Mouse (Mus musculus): ENCODE data around the gene Dlx4. TPM values are rescaled to one million over a fixed set of nuclear protein-coding genes. Genes with fewer than 3 reads are reported as not detected.

The Dlx4 gene
- polyA plus RNA-seq (2015; fragmentation: Nextera tagmentation; extraction: Ambion mirVana), result not detected in 2 replicates

DNA sequence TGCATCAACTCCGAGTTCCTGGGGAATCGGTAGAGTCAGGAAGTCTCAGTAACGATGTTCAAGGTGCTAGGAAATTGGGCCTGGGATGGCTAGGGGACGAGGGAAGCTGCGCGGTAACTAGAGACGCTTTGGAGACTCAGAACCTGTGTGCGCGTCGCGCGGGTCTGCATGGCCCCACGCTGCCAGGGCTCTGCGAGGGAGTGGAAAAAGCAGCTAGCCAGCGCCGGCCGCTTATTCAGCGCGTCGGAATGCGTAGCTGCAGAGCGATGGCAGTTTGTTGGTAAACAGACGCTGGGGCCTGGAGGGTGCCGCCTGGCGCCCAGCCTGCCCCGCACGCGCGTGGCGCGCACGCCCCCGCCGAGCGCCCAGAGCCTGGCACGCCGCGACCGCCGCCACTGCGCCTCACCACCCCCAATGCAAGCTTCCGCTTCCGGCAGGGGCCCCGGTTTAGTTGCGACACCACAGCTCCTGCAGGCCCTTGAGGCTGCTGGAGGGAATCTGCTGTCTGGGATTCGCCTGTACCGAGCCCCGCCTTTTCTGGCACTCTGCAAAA lies at the start of gene Dlx4:
TSS of gene Dlx4 (minus strand) at position 413 of the 553 bp plus-strand sequence.
- 0 out of 2 replicates have a peak, but pooled peaks have one; percentile 27 for ATAC-seq (replicated peaks; ENCODE audit: low FRiP score)
- Histone ChIP-seq H3K36me3 (no peaks in the 10 kb centered on the region), H3K4me2 (peak within 1 kb of the TSS; percentile 92), H3K27me3 (peaks cover 100% of the 10 kb centered on the region), H3K9ac (0 out of 2 replicates have a peak within 1 kb of the TSS, but pooled peaks have one; percentile 3), H3K27ac (no peak within 1 kb of the TSS), H3K4me3 (replicated peaks) (peak within 1 kb of the TSS; percentile 49), H3K4me1 (peaks cover 49% of the 10 kb centered on the region), H3K9me3 (replicated peaks) (no peaks in the 10 kb centered on the region)
- under 1% methylated on average over 48 of the region's 48 CpGs for WGBS

DNA sequence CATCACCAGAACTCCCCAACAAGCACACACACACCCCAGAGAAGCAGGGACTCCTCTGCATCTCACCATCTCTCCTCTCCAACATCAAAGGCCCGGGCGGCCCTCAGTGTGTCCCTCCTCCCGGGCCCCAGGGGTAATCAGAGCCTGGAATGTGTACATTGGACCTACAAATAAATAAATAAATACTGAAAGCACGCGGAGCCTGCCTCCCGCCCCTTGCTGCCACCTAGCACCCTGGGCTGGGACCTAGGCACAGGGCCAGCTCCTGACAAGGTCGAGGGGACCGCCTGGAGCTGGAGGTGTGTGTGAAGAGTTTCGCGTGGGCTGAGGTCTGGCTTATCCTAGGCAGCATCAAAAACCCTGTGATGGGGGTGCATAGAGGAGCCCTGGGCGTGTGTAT lies 43.8 kb upstream of the Dlx4 start:
- no peak overlapping the region for H3K4me2 ChIP-seq
- H3K27ac ChIP-seq, result no peak overlapping the region
- peaks cover 41% of the 10 kb centered on the region for H3K4me1 ChIP-seq
- no peaks in the 10 kb centered on the region for H3K36me3 ChIP-seq
- H3K9ac ChIP-seq, result no peak overlapping the region
- H3K4me3 ChIP-seq (replicated peaks), result no peak overlapping the region
- no peak; the same call in 1 of the 2 replicates for ATAC-seq (replicated peaks; ENCODE audit: low FRiP score)
- H3K27me3 ChIP-seq, result peaks cover 27% of the 10 kb centered on the region; the same call in 1 of the 2 replicates
- no peaks in the 10 kb centered on the region for H3K9me3 ChIP-seq (replicated peaks)
- WGBS, result 34% methylated on average over 11 of the region's 11 CpGs

DNA sequence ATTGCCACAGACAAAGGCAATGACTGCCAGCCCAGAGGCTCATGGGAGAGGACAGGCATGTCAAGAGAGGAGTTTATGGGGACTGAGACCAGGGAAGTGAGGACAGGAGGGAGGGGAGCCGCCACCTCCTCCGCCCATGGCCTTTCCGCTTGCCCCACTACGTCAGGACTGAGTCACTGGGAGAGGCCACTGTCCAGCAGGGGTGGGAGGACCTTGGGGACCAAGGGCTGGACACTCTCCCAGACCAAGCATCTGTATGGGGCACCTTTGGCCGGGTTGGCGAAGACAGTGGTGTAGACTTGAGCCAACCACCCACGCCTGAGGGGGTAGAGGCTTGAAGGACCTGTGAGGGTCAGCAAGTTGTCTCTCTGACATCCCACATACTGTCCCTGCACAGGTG lies 40.8 kb upstream of the Dlx4 start:
- Histone ChIP-seq H3K4me1 (peaks cover 57% of the 10 kb centered on the region), H3K36me3 (no peaks in the 10 kb centered on the region), H3K4me3 (replicated peaks) (no peak overlapping the region), H3K27ac (no peak overlapping the region), H3K27me3 (peaks cover 19% of the 10 kb centered on the region; the same call in 1 of the 2 replicates), H3K9me3 (replicated peaks) (no peaks in the 10 kb centered on the region), H3K4me2 (no peak overlapping the region), H3K9ac (no peak overlapping the region)
- WGBS, result 82% methylated on average over 7 of the region's 7 CpGs
- ATAC-seq (replicated peaks; ENCODE audit: low FRiP score), result no peak

DNA sequence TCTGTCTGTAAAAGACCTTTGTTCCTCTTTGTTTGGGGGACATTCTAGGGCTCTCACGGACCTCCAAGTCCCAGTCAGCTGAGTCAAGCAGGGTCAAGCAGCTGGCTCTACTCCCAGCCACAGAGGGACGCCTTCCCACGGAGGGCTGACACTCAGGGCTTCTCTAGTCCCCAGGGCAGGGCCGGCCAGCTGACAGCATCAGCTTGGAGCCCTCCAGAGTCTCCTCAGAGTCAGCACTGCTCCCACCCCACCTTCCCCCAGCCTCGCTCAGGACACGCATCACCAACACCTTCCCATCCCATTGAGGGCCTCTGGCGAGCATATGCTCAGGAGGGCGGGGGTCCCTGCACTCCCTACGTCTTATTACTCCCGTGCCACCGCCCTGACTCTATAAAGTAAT lies 39.6 kb upstream of the Dlx4 start:
- Histone ChIP-seq H3K9ac (no peak overlapping the region), H3K27me3 (peaks cover 17% of the 10 kb centered on the region; the same call in 1 of the 2 replicates), H3K9me3 (replicated peaks) (no peaks in the 10 kb centered on the region), H3K36me3 (no peaks in the 10 kb centered on the region), H3K4me3 (replicated peaks) (no peak overlapping the region), H3K4me1 (peaks cover 60% of the 10 kb centered on the region), H3K27ac (0 out of 2 replicates have a peak overlapping the region, but pooled peaks have one; percentile 10), H3K4me2 (peak overlapping the region; percentile 18; the same call in 1 of the 2 replicates)
- peak; percentile 57 for ATAC-seq (replicated peaks; ENCODE audit: low FRiP score)
- 6% methylated on average over 11 of the region's 11 CpGs for WGBS

DNA sequence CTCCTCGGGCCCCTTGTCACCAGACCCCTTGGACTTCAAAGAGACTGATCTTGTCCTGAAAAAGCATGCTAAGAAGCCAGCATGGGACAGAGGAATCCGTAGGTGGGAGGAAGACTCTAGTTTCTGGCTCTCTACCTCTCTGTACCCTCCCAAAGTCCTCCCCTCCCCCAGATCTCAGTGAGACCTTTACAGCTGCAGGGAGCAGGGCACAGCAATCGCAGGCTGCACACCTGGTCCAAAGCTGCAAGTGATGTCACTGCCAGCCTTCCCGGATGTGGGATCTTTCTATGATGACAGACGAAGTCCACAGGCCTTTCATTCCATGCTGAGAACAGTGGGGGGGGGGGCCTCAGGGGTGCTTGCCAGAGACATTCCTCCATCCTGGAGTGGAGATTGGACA lies 38.5 kb upstream of the Dlx4 start:
- H3K27me3 ChIP-seq, result 0 out of 2 replicates have a peak, but pooled peaks cover 5% of the 10 kb centered on the region
- H3K36me3 ChIP-seq, result no peaks in the 10 kb centered on the region
- no peak overlapping the region for H3K4me2 ChIP-seq
- ATAC-seq (replicated peaks; ENCODE audit: low FRiP score), result no peak
- no peak overlapping the region for H3K9ac ChIP-seq
- no peak overlapping the region for H3K27ac ChIP-seq
- peaks cover 56% of the 10 kb centered on the region for H3K4me1 ChIP-seq
- H3K4me3 ChIP-seq (replicated peaks), result no peak overlapping the region
- WGBS, result 32% methylated on average over 5 of the region's 5 CpGs
- H3K9me3 ChIP-seq (replicated peaks), result no peaks in the 10 kb centered on the region

DNA sequence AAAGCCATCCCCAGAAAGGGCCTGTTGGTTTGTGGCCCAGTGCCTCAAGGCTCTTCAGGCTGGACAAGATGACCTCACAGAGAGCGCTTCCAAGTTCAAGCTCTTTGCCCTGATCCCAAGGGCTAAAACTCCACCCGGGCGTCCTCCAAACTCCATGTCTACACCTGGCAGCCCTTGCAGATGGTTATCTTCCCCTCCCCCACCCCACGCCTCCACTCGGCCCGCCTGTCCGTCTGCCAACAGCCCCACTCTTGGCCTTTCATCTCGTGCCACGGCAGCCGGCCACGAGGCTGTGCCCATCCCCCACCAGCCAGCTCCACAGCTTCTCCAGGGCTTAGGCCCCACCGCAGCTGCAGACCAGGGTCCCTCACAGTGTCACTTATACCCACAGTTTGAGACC lies 33.2 kb upstream of the Dlx4 start:
- no peak for ATAC-seq (replicated peaks; ENCODE audit: low FRiP score)
- H3K9me3 ChIP-seq (replicated peaks), result no peaks in the 10 kb centered on the region
- 49% methylated on average over 12 of the region's 12 CpGs for WGBS
- H3K4me2 ChIP-seq, result no peak overlapping the region
- no peak overlapping the region for H3K9ac ChIP-seq
- H3K4me3 ChIP-seq (replicated peaks), result no peak overlapping the region
- peaks cover 27% of the 10 kb centered on the region for H3K4me1 ChIP-seq
- H3K27me3 ChIP-seq, result 0 out of 2 replicates have a peak, but pooled peaks cover 6% of the 10 kb centered on the region
- no peak overlapping the region for H3K27ac ChIP-seq
- no peaks in the 10 kb centered on the region for H3K36me3 ChIP-seq

DNA sequence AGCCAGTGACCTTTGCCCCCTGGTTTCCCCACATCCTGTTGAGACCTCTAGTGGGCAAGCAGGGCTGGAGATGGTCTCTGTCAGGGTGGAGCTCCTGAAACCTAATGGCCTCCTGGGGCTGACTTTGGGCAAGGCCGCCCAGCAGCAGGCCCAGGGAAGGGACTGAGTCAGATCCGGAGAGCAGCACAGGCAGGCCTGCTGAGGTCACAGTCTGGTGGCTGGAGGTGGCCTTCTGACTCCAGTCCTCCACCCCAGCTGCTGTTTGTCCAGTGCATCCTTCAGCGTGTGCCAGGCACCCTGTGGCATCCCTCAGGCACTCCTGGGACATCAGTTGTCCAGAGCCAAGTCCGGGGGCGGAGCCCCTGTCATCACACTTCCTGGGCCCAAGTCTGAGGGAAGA lies 19.8 kb upstream of the Dlx4 start:
- ATAC-seq (replicated peaks; ENCODE audit: low FRiP score), result no peak
- Histone ChIP-seq H3K36me3 (no peaks in the 10 kb centered on the region), H3K4me3 (replicated peaks) (no peak overlapping the region), H3K9ac (no peak overlapping the region), H3K9me3 (replicated peaks) (no peaks in the 10 kb centered on the region), H3K4me1 (peaks cover 17% of the 10 kb centered on the region), H3K27ac (no peak overlapping the region), H3K4me2 (no peak overlapping the region), H3K27me3 (no peaks in the 10 kb centered on the region)
- WGBS, result 67% methylated on average over 5 of the region's 5 CpGs

DNA sequence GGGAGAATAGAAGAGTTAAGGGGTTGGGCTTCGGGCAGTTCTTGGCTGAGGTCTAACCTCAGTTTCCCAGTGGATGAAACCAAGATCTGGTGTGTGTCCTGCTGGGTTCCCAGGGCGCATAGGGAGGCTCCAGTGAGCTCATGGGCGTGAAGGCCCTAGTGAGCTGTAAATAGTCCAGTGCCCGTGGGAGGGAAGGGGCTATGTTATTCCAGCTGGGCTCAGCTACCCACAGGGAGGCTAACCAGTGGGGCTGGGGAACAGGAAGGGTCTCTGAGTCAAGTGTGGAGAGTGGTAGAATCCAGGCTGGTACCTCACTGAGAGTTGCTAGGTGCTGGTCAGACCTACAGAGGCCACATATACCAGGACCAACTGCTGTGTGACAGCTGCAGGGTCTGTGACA lies 15.6 kb upstream of the Dlx4 start:
- Histone ChIP-seq H3K36me3 (no peaks in the 10 kb centered on the region), H3K4me1 (peaks cover 17% of the 10 kb centered on the region), H3K4me2 (no peak overlapping the region), H3K27ac (no peak overlapping the region), H3K4me3 (replicated peaks) (no peak overlapping the region), H3K27me3 (peaks cover 5% of the 10 kb centered on the region; the same call in 1 of the 2 replicates), H3K9me3 (replicated peaks) (no peaks in the 10 kb centered on the region), H3K9ac (no peak overlapping the region)
- 44% methylated on average over 4 of the region's 4 CpGs for WGBS
- no peak; the same call in 1 of the 2 replicates for ATAC-seq (replicated peaks; ENCODE audit: low FRiP score)

DNA sequence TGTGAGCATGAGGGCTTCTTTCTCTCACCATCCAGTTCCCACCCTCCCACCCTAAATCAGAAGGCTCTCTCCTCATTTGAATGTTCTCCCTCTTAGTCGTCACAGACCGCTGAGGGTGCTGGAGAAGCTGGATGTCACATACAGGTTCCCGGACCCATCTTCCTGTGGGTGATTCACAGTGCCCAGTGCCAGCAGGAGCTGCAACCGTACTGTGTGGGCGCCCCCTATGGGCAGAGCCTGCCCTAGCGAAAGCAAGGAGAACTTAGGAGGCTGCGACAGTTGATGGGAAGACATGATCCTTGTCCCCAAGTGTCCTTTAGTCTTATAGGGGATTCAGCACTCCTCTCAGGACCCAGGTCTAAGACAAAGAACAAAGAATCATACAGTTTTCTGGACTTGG lies 14.6 kb upstream of the Dlx4 start:
- Histone ChIP-seq H3K4me3 (replicated peaks) (no peak overlapping the region), H3K27me3 (peaks cover 10% of the 10 kb centered on the region; the same call in 1 of the 2 replicates), H3K27ac (no peak overlapping the region), H3K9me3 (replicated peaks) (no peaks in the 10 kb centered on the region), H3K9ac (no peak overlapping the region), H3K4me2 (no peak overlapping the region), H3K4me1 (peaks cover 13% of the 10 kb centered on the region), H3K36me3 (no peaks in the 10 kb centered on the region)
- ATAC-seq (replicated peaks; ENCODE audit: low FRiP score), result no peak
- 56% methylated on average over 7 of the region's 7 CpGs for WGBS

DNA sequence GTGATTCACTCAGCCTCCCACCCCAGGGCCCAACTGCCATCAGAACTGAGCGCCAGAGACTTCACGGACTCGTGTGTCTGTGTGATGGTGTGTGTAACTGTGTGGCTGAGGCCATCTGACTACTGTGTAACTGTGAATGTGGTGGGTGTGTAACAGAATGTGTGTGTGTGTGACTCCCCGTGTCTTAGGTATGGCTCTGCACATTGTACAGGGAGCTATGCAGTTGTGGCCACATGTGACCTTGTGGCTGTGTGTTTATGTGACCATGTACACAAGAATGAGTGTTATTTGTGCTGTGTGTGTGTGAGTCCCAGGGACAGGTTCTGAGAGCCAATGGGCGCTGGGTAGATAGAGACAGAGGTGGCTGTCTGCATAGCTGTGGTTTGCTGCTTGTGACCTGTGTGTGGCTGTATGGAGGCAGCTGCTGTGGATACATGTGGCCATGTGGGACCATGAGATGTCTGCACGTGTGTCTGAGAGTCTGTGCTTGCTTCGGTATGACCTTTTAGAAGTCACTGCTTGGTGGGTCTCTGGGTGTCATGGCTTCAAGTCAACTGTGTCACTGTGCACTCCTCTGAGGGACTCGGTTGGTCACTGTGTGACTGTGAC lies 13.8 kb upstream of the Dlx4 start:
- 87% methylated on average over 8 of the region's 8 CpGs for WGBS
- no peak for ATAC-seq (replicated peaks; ENCODE audit: low FRiP score)

DNA sequence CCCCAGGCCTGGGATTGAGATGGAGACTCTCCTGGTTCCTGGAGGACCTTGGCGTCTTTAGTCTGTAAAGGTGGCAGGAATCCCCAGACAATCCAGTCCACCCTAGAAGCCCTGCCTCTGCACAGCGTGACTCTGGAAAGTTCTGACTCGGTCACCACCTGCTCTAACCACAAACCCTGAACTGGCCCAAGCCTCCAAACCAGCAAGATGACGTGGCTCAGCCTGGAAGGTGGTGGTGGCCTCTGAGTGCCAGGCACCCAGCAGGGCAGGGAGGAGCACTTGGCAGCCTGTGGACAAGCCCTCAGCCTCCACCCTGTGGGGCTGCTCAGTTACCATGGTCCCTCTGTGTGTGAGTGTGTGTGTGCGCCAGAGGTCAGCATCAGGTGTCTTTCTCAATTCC lies 11.8 kb upstream of the Dlx4 start:
- H3K36me3 ChIP-seq, result no peaks in the 10 kb centered on the region
- H3K9ac ChIP-seq, result no peak overlapping the region
- no peak overlapping the region for H3K4me2 ChIP-seq
- WGBS, result 84% methylated on average over 5 of the region's 5 CpGs
- no peaks in the 10 kb centered on the region for H3K9me3 ChIP-seq (replicated peaks)
- ATAC-seq (replicated peaks; ENCODE audit: low FRiP score), result no peak
- peaks cover 11% of the 10 kb centered on the region for H3K4me1 ChIP-seq
- no peak overlapping the region for H3K4me3 ChIP-seq (replicated peaks)
- peaks cover 37% of the 10 kb centered on the region for H3K27me3 ChIP-seq
- H3K27ac ChIP-seq, result no peak overlapping the region

More for the DNA sequence above, 13.8 kb upstream of the Dlx4 start:
- no peak overlapping the region for H3K4me2 ChIP-seq
- peaks cover 11% of the 10 kb centered on the region for H3K4me1 ChIP-seq
- H3K36me3 ChIP-seq, result no peaks in the 10 kb centered on the region
- peaks cover 17% of the 10 kb centered on the region for H3K27me3 ChIP-seq
- no peak overlapping the region for H3K27ac ChIP-seq
- no peak overlapping the region for H3K9ac ChIP-seq
- H3K4me3 ChIP-seq (replicated peaks), result no peak overlapping the region
- H3K9me3 ChIP-seq (replicated peaks), result no peaks in the 10 kb centered on the region

DNA sequence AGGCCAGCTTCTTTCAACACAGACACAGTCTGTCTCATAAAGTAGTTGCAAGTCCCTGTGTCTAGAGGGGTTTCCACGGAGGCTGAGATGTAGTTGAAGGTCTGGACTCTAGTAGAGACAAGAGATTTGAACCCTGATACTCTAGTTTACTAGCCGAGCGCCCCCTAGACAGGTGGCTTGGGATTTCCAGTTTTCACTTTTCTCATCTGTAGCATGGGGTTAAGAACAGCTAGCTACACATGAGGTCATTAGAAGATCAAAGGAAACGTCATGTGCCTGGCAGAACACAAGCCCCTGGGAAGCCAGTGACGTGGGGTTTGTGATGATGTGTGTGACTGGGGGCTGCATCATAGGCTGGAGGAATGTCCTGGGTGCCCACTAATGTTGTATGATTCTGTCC lies 11.3 kb upstream of the Dlx4 start:
- H3K9me3 ChIP-seq (replicated peaks), result no peaks in the 10 kb centered on the region
- no peak overlapping the region for H3K4me3 ChIP-seq (replicated peaks)
- H3K9ac ChIP-seq, result no peak overlapping the region
- H3K27ac ChIP-seq, result no peak overlapping the region
- WGBS, result 63% methylated on average over 5 of the region's 5 CpGs
- no peak for ATAC-seq (replicated peaks; ENCODE audit: low FRiP score)
- H3K36me3 ChIP-seq, result no peaks in the 10 kb centered on the region
- H3K4me2 ChIP-seq, result no peak overlapping the region
- peaks cover 11% of the 10 kb centered on the region for H3K4me1 ChIP-seq
- peaks cover 42% of the 10 kb centered on the region for H3K27me3 ChIP-seq

Measured in kidney, embryonic 15.5 days (tissue).